8 mouse cellular contexts compared by ENCODE assay signal in the genomic region with DNA sequence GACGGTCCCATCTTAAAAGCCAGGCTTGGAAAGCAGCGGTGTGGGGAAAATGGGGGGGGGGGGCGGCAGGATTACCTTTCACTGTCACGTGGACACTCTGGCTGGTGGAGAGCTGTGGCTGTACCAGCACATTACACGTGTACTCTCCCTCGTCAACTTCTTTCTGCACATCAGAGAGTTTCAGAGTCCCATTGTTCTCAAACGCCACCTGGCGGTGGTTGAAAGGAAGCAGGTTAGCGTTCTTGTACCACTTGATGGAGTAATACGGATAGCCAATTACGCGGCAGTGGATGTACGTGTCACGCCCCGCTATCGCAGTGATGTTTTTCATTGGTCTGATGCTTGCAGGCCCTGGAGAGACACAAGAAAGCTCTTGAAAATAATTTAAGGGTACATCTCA.
DNase-seq lines count a peak whose midpoint lies in the region; ATAC-seq and TF ChIP-seq lines count a peak whose summit lies in the region.

No protein-coding gene starts in this region.

- no peak overlapping the region for H3K27ac ChIP-seq in ES-Bruce4 (ENCODE audit: insufficient read depth, low read length)
- no peak overlapping the region for H3K27ac ChIP-seq in hindbrain, embryonic 14.5 days

- no peak for TF ChIP-seq POLR2A in ES-Bruce4 (IDR thresholded peaks at IDR 0.05; ENCODE audit: insufficient read depth, low read length)

- no peak for TF ChIP-seq EP300 in ES-Bruce4 (IDR thresholded peaks at IDR 0.05; ENCODE audit: insufficient read depth, low read depth, low read length)

- no peak overlapping the region for H3K9ac ChIP-seq in ES-Bruce4 (ENCODE audit: low read depth, poor library complexity, severe bottlenecking)
- H3K9ac ChIP-seq in hindbrain, embryonic 14.5 days, result no peak overlapping the region

- ATAC-seq in erythroblast, adult 5-6 weeks (replicated peaks; ENCODE audit: low FRiP score, poor library complexity, severe bottlenecking), result peak; percentile 58
- no peak; the same call in 1 of the 2 replicates for ATAC-seq in hindbrain, embryonic 14.5 days (ENCODE audit: low FRiP score)

- H3K4me1 ChIP-seq in ES-Bruce4 (ENCODE audit: control insufficient read depth, insufficient read depth, low read length), result no peaks in the 10 kb centered on the region
- no peaks in the 10 kb centered on the region for H3K4me1 ChIP-seq in hindbrain, embryonic 14.5 days (replicated peaks; ENCODE audit: control insufficient read depth, insufficient read depth, low read length)

- WGBS in hindbrain, embryonic 14.5 days, result 27% methylated on average over 16 of the region's 16 CpGs

- no peaks in the 10 kb centered on the region for H3K9me3 ChIP-seq in ES-Bruce4 (replicated peaks; ENCODE audit: control insufficient read depth, insufficient read depth, low read length, poor library complexity, severe bottlenecking)
- no peaks in the 10 kb centered on the region for H3K9me3 ChIP-seq in hindbrain, embryonic 14.5 days (ENCODE audit: control insufficient read depth, low read length)

- peak; percentile 39 for TF ChIP-seq CTCF in ES-Bruce4 (IDR thresholded peaks at IDR 0.05; ENCODE audit: low read depth, low read length)

- DNase-seq in brain, adult 2 months (ENCODE audit: low read depth, low spot score), result peak; percentile 88
- DNase-seq in hindbrain, embryonic 14.5 days (ENCODE audit: low spot score), result peak; percentile 81
- peak; percentile 39 to 74 for DNase-seq in layer of hippocampus, postnatal 25 days (ENCODE audit: extremely low spot score in 1 of 2, low spot score in 1 of 2)
- DNase-seq in lung, postnatal 36 days, result peak; percentile 64
- peak; percentile 92 for DNase-seq in retina, postnatal 1 day
- DNase-seq in thymus, postnatal 4 days, result peak; percentile 73

- H3K4me2 ChIP-seq in hindbrain, embryonic 14.5 days (replicated peaks), result no peak overlapping the region

- H3K27me3 ChIP-seq in ES-Bruce4 (ENCODE audit: control insufficient read depth, insufficient read depth, low read length, poor library complexity, severe bottlenecking), result 0 out of 2 replicates have a peak, but pooled peaks cover 2% of the 10 kb centered on the region
- no peaks in the 10 kb centered on the region for H3K27me3 ChIP-seq in hindbrain, embryonic 14.5 days (ENCODE audit: control insufficient read depth, insufficient read depth, low read length)

- H3K36me3 ChIP-seq in ES-Bruce4 (ENCODE audit: control insufficient read depth, insufficient read depth, low read length, poor library complexity, severe bottlenecking), result no peaks in the 10 kb centered on the region
- no peaks in the 10 kb centered on the region for H3K36me3 ChIP-seq in hindbrain, embryonic 14.5 days (replicated peaks; ENCODE audit: control insufficient read depth, insufficient read depth)

- no peak overlapping the region for H3K4me3 ChIP-seq in ES-Bruce4 (ENCODE audit: low read depth, low read length)
- no peak overlapping the region for H3K4me3 ChIP-seq in hindbrain, embryonic 14.5 days (replicated peaks; ENCODE audit: low read length)
